Mouse (Mus musculus) hindbrain, embryonic 14.5 days (tissue): ENCODE data around the gene Elovl1. TPM values are rescaled to one million over a fixed set of nuclear protein-coding genes. Genes with fewer than 3 reads are reported as not detected.
A peak's percentile ranks its signal among the peaks of the same experiment; 100 is the strongest.

Source experiments
- ATAC-seq: fragments of 200-750 bp; cut with Nextera tagmentation; 2 replicates; pipeline ENCODE4 v1.8.0; 2017; ENCODE audit warnings: moderate number of reproducible peaks, mild to moderate bottlenecking, moderate TSS enrichment, moderate library complexity; ENCODE audit not compliant: low FRiP score
- DNase-seq: peaks from one replicate; pipeline ENCODE4 v3.0.0-alpha.2; 2015; ENCODE audit warnings: low spot score
- H3K27ac ChIP-seq: fragments of 300-500 bp; sonication (generic); 2 replicates; pipeline ENCODE4 v1.5.1; 2014; ENCODE audit warnings: mild to moderate bottlenecking, moderate library complexity
- H3K27me3 ChIP-seq: fragments of 300-500 bp; sonication (generic); 2 replicates; pipeline ENCODE4 v1.6.1; 2014; ENCODE audit warnings: mild to moderate bottlenecking, low read length, mixed read lengths; ENCODE audit not compliant: control insufficient read depth, insufficient read depth
- H3K36me3 ChIP-seq: fragments of 300-500 bp; sonication (generic); replicated peaks from 2 replicates; pipeline ENCODE4 v1.6.1; 2014; ENCODE audit not compliant: control insufficient read depth, insufficient read depth
- H3K4me1 ChIP-seq: fragments of 300-500 bp; sonication (generic); replicated peaks from 2 replicates; pipeline ENCODE4 v1.6.1; 2014; ENCODE audit warnings: antibody characterized with exemption, low read length, mixed read lengths; ENCODE audit not compliant: control insufficient read depth, insufficient read depth
- H3K4me2 ChIP-seq: fragments of 300-500 bp; sonication (generic); replicated peaks from 2 replicates; pipeline ENCODE4 v1.6.1; 2014; ENCODE audit warnings: mild to moderate bottlenecking, moderate library complexity
- H3K4me3 ChIP-seq: fragments of 300-500 bp; sonication (generic); replicated peaks from 2 replicates; pipeline ENCODE4 v1.5.1; 2014; ENCODE audit warnings: mild to moderate bottlenecking, low read length
- H3K9ac ChIP-seq: fragments of 300-500 bp; sonication (generic); 2 replicates; pipeline ENCODE4 v1.6.1; 2014
- H3K9me3 ChIP-seq: fragments of 300-500 bp; sonication (generic); 2 replicates; pipeline ENCODE4 v1.6.1; 2016; ENCODE audit warnings: low read length; ENCODE audit not compliant: control insufficient read depth
- WGBS: fragments of 180-500 bp; shearing (Covaris S2); extraction: QIAGEN DNeasy Blood & Tissue Kit; methylation state at CpG from one replicate; pipeline ENCODE4 v1.1.7; 2014; 5-methylcytosine and 5-hydroxymethylcytosine counted together
- polyA plus RNA-seq: library from polyadenylated mRNA; unstranded; fragments of >200 nt; fragmentation: Nextera tagmentation; extraction: Ambion mirVana; gene quantifications from 2 replicates; pipeline ENCODE4 v1.2.1, GENCODE M21; 2014

Elovl1 gene
- polyA plus RNA-seq: 29.5 and 32.4 TPM in 2 replicates

- peaks cover 21% of the 10 kb centered on the region for H3K36me3 ChIP-seq
- H3K9me3 ChIP-seq: no peaks in the 10 kb centered on the region
- WGBS: under 1% methylated on average over 16 of the region's 31 CpGs
- DNase-seq: peak; percentile 68
- peak within 1 kb of the TSS; percentile 77 for H3K27ac ChIP-seq
- H3K4me3 ChIP-seq: peak within 1 kb of the TSS; percentile 45
- peak within 1 kb of the TSS; percentile 91 for H3K4me2 ChIP-seq
- ATAC-seq: peak; percentile 92
- H3K9ac ChIP-seq: peak within 1 kb of the TSS; percentile 66
- no peaks in the 10 kb centered on the region for H3K27me3 ChIP-seq
- peaks cover 24% of the 10 kb centered on the region for H3K4me1 ChIP-seq
These were observed at the start of gene Elovl1 for GRCm38 (mm10) chr4:118427768-118428451. Gene Elovl1 (plus strand): TSS chr4:118428093.

GRCm38 (mm10) chr4:118383271-118383670, 44.6 kb upstream of the Elovl1 start:
- Histone ChIP-seq H3K4me2 (no peak overlapping the region), H3K27ac (no peak overlapping the region), H3K4me1 (no peaks in the 10 kb centered on the region), H3K9me3 (no peaks in the 10 kb centered on the region), H3K27me3 (no peaks in the 10 kb centered on the region), H3K9ac (no peak overlapping the region), H3K36me3 (peaks cover 98% of the 10 kb centered on the region), H3K4me3 (no peak overlapping the region)
- DNase-seq: no peak
- 87% methylated on average over 7 of the region's 7 CpGs for WGBS
- no peak for ATAC-seq

GRCm38 (mm10) chr4:118387316-118387715, 40.6 kb upstream of the Elovl1 start:
- Histone ChIP-seq H3K4me3 (no peak overlapping the region), H3K36me3 (peaks cover 100% of the 10 kb centered on the region), H3K9me3 (no peaks in the 10 kb centered on the region), H3K4me2 (no peak overlapping the region), H3K9ac (no peak overlapping the region), H3K4me1 (no peaks in the 10 kb centered on the region), H3K27me3 (no peaks in the 10 kb centered on the region), H3K27ac (no peak overlapping the region)
- ATAC-seq: no peak
- 99% methylated on average over 8 of the region's 8 CpGs for WGBS
- no peak for DNase-seq

GRCm38 (mm10) chr4:118390146-118390545, 37.7 kb upstream of the Elovl1 start:
- Histone ChIP-seq H3K27ac (no peak overlapping the region), H3K27me3 (no peaks in the 10 kb centered on the region), H3K4me3 (no peak overlapping the region), H3K4me2 (no peak overlapping the region), H3K9ac (no peak overlapping the region), H3K4me1 (no peaks in the 10 kb centered on the region), H3K9me3 (no peaks in the 10 kb centered on the region), H3K36me3 (peaks cover 99% of the 10 kb centered on the region)
- WGBS: 93% methylated on average over 11 of the region's 11 CpGs
- no peak for ATAC-seq
- DNase-seq: no peak

- Histone ChIP-seq H3K4me1 (no peaks in the 10 kb centered on the region), H3K9ac (no peak overlapping the region), H3K9me3 (no peaks in the 10 kb centered on the region), H3K4me2 (no peak overlapping the region), H3K36me3 (peaks cover 95% of the 10 kb centered on the region), H3K27ac (no peak overlapping the region), H3K4me3 (no peak overlapping the region), H3K27me3 (no peaks in the 10 kb centered on the region)
- ATAC-seq: no peak
- WGBS: 91% methylated on average over 6 of the region's 6 CpGs
- DNase-seq: no peak
These were observed 33.4 kb upstream of the Elovl1 start for GRCm38 (mm10) chr4:118394505-118394904.

- Histone ChIP-seq H3K9me3 (no peaks in the 10 kb centered on the region), H3K27ac (no peak overlapping the region), H3K9ac (no peak overlapping the region), H3K4me2 (no peak overlapping the region), H3K27me3 (no peaks in the 10 kb centered on the region), H3K4me3 (no peak overlapping the region), H3K4me1 (no peaks in the 10 kb centered on the region), H3K36me3 (peaks cover 95% of the 10 kb centered on the region)
- no peak for ATAC-seq
- no peak for DNase-seq
- WGBS: 95% methylated on average over 4 of the region's 4 CpGs
These were observed 32.6 kb upstream of the Elovl1 start for GRCm38 (mm10) chr4:118395289-118395688.

- Histone ChIP-seq H3K4me1 (no peaks in the 10 kb centered on the region), H3K36me3 (peaks cover 95% of the 10 kb centered on the region), H3K9ac (no peak overlapping the region), H3K9me3 (no peaks in the 10 kb centered on the region), H3K27ac (no peak overlapping the region), H3K4me3 (no peak overlapping the region), H3K27me3 (no peaks in the 10 kb centered on the region), H3K4me2 (no peak overlapping the region)
- DNase-seq (no peak), ATAC-seq (no peak)
- 80% methylated on average over 3 of the region's 3 CpGs for WGBS
These were observed 31.5 kb upstream of the Elovl1 start for GRCm38 (mm10) chr4:118396433-118396832.

GRCm38 (mm10) chr4:118398400-118398799, 29.5 kb upstream of the Elovl1 start:
- Histone ChIP-seq H3K27ac (no peak overlapping the region), H3K4me1 (no peaks in the 10 kb centered on the region), H3K27me3 (no peaks in the 10 kb centered on the region), H3K4me3 (no peak overlapping the region), H3K4me2 (no peak overlapping the region), H3K9me3 (no peaks in the 10 kb centered on the region), H3K36me3 (peaks cover 95% of the 10 kb centered on the region), H3K9ac (no peak overlapping the region)
- ATAC-seq: no peak
- WGBS: 96% methylated on average over 6 of the region's 6 CpGs
- no peak for DNase-seq

GRCm38 (mm10) chr4:118401421-118401820, 26.5 kb upstream of the Elovl1 start:
- no peak for DNase-seq
- H3K9me3 ChIP-seq: no peaks in the 10 kb centered on the region
- peaks cover 80% of the 10 kb centered on the region for H3K36me3 ChIP-seq
- no peak overlapping the region for H3K4me3 ChIP-seq
- H3K4me1 ChIP-seq: no peaks in the 10 kb centered on the region
- 96% methylated on average over 3 of the region's 3 CpGs for WGBS
- ATAC-seq: no peak
- H3K4me2 ChIP-seq: no peak overlapping the region
- H3K27ac ChIP-seq: no peak overlapping the region
- H3K27me3 ChIP-seq: no peaks in the 10 kb centered on the region
- H3K9ac ChIP-seq: no peak overlapping the region

- Histone ChIP-seq H3K36me3 (peaks cover 75% of the 10 kb centered on the region), H3K4me2 (no peak overlapping the region), H3K4me1 (no peaks in the 10 kb centered on the region), H3K4me3 (no peak overlapping the region), H3K9me3 (no peaks in the 10 kb centered on the region), H3K9ac (no peak overlapping the region), H3K27ac (no peak overlapping the region), H3K27me3 (no peaks in the 10 kb centered on the region)
- DNase-seq (no peak), ATAC-seq (no peak)
- 95% methylated on average over 5 of the region's 5 CpGs for WGBS
These were observed 26.0 kb upstream of the Elovl1 start for GRCm38 (mm10) chr4:118401918-118402317.
